Mouse (Mus musculus) testis, adult 2 months (tissue): ENCODE results near the gene Cks2.

Source experiments
- CTCF ChIP-seq: fragments of 200-500 bp; IDR thresholded peaks from 2 replicates; pipeline ENCODE4 v1.5.1; 2012; ENCODE audit warnings: low read depth, mild to moderate bottlenecking, inconsistent platforms, low read length, moderate library complexity; ENCODE audit not compliant: control insufficient read depth, insufficient read depth, insufficient replicate concordance
- POLR2A ChIP-seq: fragments of 200-500 bp; IDR thresholded peaks from 2 replicates; pipeline ENCODE4 v1.6.1; 2012; ENCODE audit warnings: low read depth, mild to moderate bottlenecking, inconsistent platforms, low read length, moderate library complexity; ENCODE audit not compliant: control insufficient read depth

GRCm38 (mm10) chr13:51617861-51618260, 27.2 kb upstream of the Cks2 start:
- TF ChIP-seq CTCF: peak; percentile 66; the same call in 1 of the 2 replicates
- no peak for TF ChIP-seq POLR2A
